Mouse (Mus musculus) ES-Bruce4 (cell line): ENCODE data around the gene G0s2.

Source experiments
- CTCF ChIP-seq: IDR thresholded peaks from one replicate; pipeline ENCODE4 v1.8.1; 2011; ENCODE audit warnings: low read depth, low read length
- POLR2A ChIP-seq: IDR thresholded peaks from one replicate; pipeline ENCODE4 v1.8.1; 2011; ENCODE audit warnings: low read length; ENCODE audit not compliant: insufficient read depth

GRCm38 (mm10) chr1:193316358-193316750 is 43.3 kb upstream of the G0s2 start:
- TF ChIP-seq CTCF (no peak), POLR2A (no peak)
